Mouse (Mus musculus): ENCODE measurements around the gene Amot.

GRCm38 (mm10) chrX:145501666-145502355, 3.2 kb downstream of the Amot start:
- no peak for TF ChIP-seq CTCF (IDR thresholded peaks at IDR 0.05; ENCODE audit: low read depth, low read length)
- TF ChIP-seq GATA1 (IDR thresholded peaks at IDR 0.05; ENCODE audit: borderline replicate concordance, low read length) = no peak
- TF ChIP-seq TAL1 (conservative IDR thresholded peaks at IDR 0.05; ENCODE audit: low read depth, low read length) = no peak
- no peak for TF ChIP-seq POLR2AphosphoS5 (IDR thresholded peaks at IDR 0.05; ENCODE audit: insufficient replicate concordance, low read depth, low read length)
